Mouse (Mus musculus) lung, postnatal 0 days (tissue): ENCODE results near the gene Slc4a8.

Source experiments
- CTCF ChIP-seq: IDR thresholded peaks from 2 replicates; pipeline ENCODE4 v1.5.1; 2016; ENCODE audit warnings: antibody characterized with exemption, mild to moderate bottlenecking
- EP300 ChIP-seq: IDR thresholded peaks from 2 replicates; pipeline ENCODE4 v1.6.1; 2016; ENCODE audit warnings: antibody characterized with exemption, mild to moderate bottlenecking, control low read depth

- no peak for TF ChIP-seq CTCF
- TF ChIP-seq EP300: no peak
These were observed 68.2 kb downstream of the Slc4a8 start for GRCm38 (mm10) chr15:100829775-100830174.
